Mouse (Mus musculus) lung, embryonic 16.5 days (tissue): ENCODE measurements at regions not wholly inside any gene's neighbourhood (a gene's known extent, or its start where the extent isn't known, plus 50 kb on each side); places are given as distances from the start of the nearest gene placed in this dataset.

ENCODE experiments used
- ATAC-seq: fragments of 200-750 bp; cut with Nextera tagmentation; 2 replicates; pipeline ENCODE4 v1.8.0; 2017; ENCODE audit warnings: low read depth, mild to moderate bottlenecking, moderate library complexity
- H3K27ac ChIP-seq: fragments of 300-500 bp; sonication (generic); 2 replicates; pipeline ENCODE4 v1.5.1; 2014; ENCODE audit warnings: mild to moderate bottlenecking, control low read depth, low read length
- H3K27me3 ChIP-seq: fragments of 300-500 bp; sonication (generic); 2 replicates; pipeline ENCODE4 v1.6.1; 2014; ENCODE audit warnings: low read depth, low read length, mixed read lengths; ENCODE audit not compliant: control insufficient read depth, insufficient read depth
- H3K36me3 ChIP-seq: fragments of 300-500 bp; sonication (generic); 2 replicates; pipeline ENCODE4 v1.6.1; 2014; ENCODE audit warnings: low read length; ENCODE audit not compliant: control insufficient read depth, insufficient read depth
- H3K4me1 ChIP-seq: fragments of 300-500 bp; sonication (generic); replicated peaks from 2 replicates; pipeline ENCODE4 v1.6.1; 2014; ENCODE audit warnings: low read length, mixed read lengths; ENCODE audit not compliant: control insufficient read depth, insufficient read depth
- H3K4me2 ChIP-seq: fragments of 300-500 bp; sonication (generic); 2 replicates; pipeline ENCODE4 v1.6.1; 2014; ENCODE audit warnings: low read depth, low read length, control low read depth
- H3K4me3 ChIP-seq: fragments of 300-500 bp; sonication (generic); 2 replicates; pipeline ENCODE4 v1.5.1; 2014; ENCODE audit warnings: mild to moderate bottlenecking, low read length, control low read depth
- H3K9ac ChIP-seq: fragments of 300-500 bp; sonication (generic); 2 replicates; pipeline ENCODE4 v1.6.1; 2014; ENCODE audit warnings: low read length, control low read depth
- H3K9me3 ChIP-seq: fragments of 300-500 bp; sonication (generic); 2 replicates; pipeline ENCODE4 v1.6.1; 2016; ENCODE audit warnings: low read length; ENCODE audit not compliant: control insufficient read depth
- WGBS: fragments of 180-500 bp; shearing (Covaris S2); extraction: QIAGEN DNeasy Blood & Tissue Kit; methylation state at CpG from one replicate; pipeline ENCODE4 v1.1.7; 2014; 5-methylcytosine and 5-hydroxymethylcytosine counted together

DNA sequence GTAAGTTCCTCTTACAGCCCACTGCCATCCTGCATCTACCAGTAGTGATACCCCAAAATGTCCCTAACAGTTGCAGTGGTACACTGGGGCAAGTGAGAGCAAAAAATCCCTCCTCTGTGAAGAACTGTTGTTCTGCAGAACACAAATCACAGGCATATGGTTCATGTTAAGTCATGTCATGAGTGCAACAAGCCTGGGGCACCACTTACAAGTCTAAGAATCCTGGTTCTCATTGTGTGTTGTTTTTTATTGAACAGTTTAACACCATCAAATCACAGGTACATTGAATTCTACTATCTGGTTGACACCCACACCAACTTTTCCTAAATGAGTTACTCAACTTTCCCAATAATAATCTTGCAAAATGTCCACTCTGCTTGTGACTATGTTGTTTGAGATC, 71.5 kb upstream of the Ptgfr start:
- no peaks in the 10 kb centered on the region for H3K9me3 ChIP-seq
- no peak overlapping the region for H3K4me2 ChIP-seq
- H3K27me3 ChIP-seq = no peaks in the 10 kb centered on the region
- H3K4me1 ChIP-seq = peaks cover 5% of the 10 kb centered on the region; the same call in 1 of the 2 replicates
- no peak overlapping the region for H3K4me3 ChIP-seq
- no peak for ATAC-seq
- H3K9ac ChIP-seq = no peak overlapping the region
- no peak overlapping the region for H3K27ac ChIP-seq
- H3K36me3 ChIP-seq = no peaks in the 10 kb centered on the region

DNA sequence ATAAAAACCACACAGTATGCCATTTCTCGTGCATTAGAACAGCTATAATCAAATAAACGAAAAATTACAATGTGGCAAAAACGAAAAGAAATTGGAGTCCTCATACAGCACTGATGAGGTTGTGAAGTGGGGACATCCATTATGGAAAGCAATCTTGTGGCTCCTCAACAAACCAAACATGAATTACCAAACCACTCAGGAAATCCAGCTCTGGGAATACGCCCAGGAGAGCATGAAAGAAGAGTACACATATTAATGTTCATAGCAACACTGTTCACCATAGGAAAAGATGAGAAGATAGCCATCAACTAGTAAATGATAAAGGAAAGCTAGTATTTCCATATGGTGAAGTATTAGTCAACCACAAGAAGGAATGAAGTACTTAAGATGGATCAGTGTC, 68.3 kb upstream of the Ptgfr start:
- no peak overlapping the region for H3K4me3 ChIP-seq
- WGBS = 82% methylated on average over 4 of the region's 4 CpGs
- peaks cover 5% of the 10 kb centered on the region; the same call in 1 of the 2 replicates for H3K4me1 ChIP-seq
- H3K36me3 ChIP-seq = no peaks in the 10 kb centered on the region
- no peaks in the 10 kb centered on the region for H3K9me3 ChIP-seq
- H3K9ac ChIP-seq = no peak overlapping the region
- ATAC-seq = no peak
- no peak overlapping the region for H3K27ac ChIP-seq
- no peak overlapping the region for H3K4me2 ChIP-seq
- H3K27me3 ChIP-seq = no peaks in the 10 kb centered on the region

DNA sequence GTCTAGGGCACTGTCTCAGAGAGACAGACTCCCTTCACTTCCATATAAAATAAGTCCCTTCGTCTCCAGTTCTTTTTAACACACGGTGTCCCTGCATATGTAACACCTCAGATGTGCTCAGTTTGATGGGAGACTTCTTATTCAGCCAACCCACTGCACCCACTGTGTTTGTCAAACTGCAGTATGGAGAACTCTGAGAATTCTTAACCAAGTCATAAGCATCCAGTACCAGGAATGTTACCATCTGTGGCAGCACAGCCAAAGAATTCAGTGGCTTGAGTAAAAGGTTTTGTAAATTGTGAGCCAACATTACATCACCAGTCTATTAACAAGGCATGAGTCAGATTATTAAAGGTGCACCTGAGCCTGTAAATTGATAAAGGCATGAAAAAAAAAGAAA, 65.7 kb upstream of the Ptgfr start:
- H3K4me3 ChIP-seq = no peak overlapping the region
- no peaks in the 10 kb centered on the region for H3K4me1 ChIP-seq
- no peaks in the 10 kb centered on the region for H3K9me3 ChIP-seq
- H3K27ac ChIP-seq = no peak overlapping the region
- ATAC-seq = no peak
- no peaks in the 10 kb centered on the region for H3K36me3 ChIP-seq
- no peak overlapping the region for H3K4me2 ChIP-seq
- H3K27me3 ChIP-seq = no peaks in the 10 kb centered on the region
- H3K9ac ChIP-seq = no peak overlapping the region
- WGBS = 53% methylated on average over 2 of the region's 2 CpGs

DNA sequence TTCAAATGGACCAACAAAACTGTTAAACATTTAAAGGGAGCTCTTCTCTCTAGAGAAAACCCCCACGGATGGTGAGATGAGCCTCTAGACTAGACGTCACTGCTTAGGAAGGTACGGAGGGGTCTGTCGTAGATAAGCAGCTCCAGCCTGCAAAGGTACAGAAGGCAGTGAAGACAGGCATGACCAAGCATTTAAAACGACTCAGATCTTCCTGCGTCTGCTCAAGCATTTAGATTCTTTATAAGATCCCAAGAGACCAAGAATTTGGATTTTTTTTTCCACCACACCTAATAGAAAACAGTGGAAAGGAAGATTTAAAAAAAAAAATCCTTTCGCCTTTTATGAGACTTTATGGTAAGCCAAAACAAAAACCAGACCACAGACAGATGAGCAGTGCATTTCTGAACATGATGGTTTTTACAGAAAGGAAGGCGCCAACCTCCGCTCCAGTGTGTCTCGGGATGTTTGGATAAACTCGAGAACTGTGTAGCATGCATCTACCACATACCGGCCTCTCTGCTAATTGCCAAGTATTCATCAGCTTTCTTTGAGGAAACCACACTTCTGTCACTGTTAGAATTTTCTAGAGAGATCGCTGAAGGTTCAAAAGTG, 64.9 kb upstream of the Ptgfr start:
- H3K9me3 ChIP-seq = no peaks in the 10 kb centered on the region
- no peaks in the 10 kb centered on the region for H3K36me3 ChIP-seq
- H3K4me2 ChIP-seq = no peak overlapping the region
- no peak overlapping the region for H3K9ac ChIP-seq
- no peak overlapping the region for H3K27ac ChIP-seq
- no peaks in the 10 kb centered on the region for H3K4me1 ChIP-seq
- H3K27me3 ChIP-seq = no peaks in the 10 kb centered on the region
- ATAC-seq = 0 out of 2 replicates have a peak, but pooled peaks have one; percentile 17
- no peak overlapping the region for H3K4me3 ChIP-seq
- WGBS = 72% methylated on average over 13 of the region's 13 CpGs

DNA sequence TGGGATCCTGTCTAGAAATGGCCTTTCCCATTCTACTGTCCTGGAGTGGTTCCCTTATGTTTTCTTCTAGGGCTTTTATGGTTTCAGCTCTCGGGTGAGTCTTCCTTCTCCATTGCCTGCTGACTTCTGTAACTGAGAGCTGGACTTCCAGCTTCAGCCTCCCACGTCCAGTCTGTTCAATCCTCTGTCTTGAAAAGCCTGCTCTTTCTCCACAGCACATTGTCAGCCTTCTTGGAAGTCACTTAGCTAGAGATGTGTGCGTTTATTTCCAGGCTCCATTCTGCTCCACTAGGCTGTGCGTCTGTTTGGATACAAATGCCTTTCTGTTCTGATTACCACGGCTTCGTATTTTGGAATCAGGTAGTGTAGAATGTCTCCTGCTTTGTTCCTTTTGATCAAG, 62.2 kb upstream of the Ptgfr start:
- Histone ChIP-seq H3K9ac (no peak overlapping the region), H3K9me3 (no peaks in the 10 kb centered on the region), H3K36me3 (no peaks in the 10 kb centered on the region), H3K4me1 (peaks cover 4% of the 10 kb centered on the region), H3K27me3 (no peaks in the 10 kb centered on the region), H3K4me3 (no peak overlapping the region), H3K4me2 (no peak overlapping the region), H3K27ac (no peak overlapping the region)
- ATAC-seq = no peak
- 72% methylated on average over 6 of the region's 6 CpGs for WGBS

DNA sequence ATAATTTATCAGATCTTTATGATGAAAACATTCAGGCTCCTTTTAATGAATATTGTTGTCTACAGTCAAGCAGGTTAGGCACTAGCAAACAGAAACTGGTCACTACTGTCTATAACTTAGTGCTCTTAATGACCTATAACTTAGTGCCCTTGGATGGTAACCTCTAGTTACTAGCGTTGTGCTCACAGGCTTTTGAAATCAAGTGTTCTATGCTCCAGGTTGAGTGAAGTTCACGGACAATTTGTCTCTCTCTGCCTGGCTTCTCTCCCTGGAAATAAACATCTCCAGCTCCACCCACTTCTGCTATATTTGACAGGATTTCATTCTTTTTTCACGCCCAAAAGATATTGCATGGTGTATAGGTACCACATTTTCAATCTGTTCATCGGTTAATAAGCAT, 61.7 kb upstream of the Ptgfr start:
- WGBS = 78% methylated on average over 4 of the region's 4 CpGs
- Histone ChIP-seq H3K27me3 (no peaks in the 10 kb centered on the region), H3K4me1 (peaks cover 4% of the 10 kb centered on the region), H3K4me3 (no peak overlapping the region), H3K27ac (no peak overlapping the region), H3K4me2 (no peak overlapping the region), H3K36me3 (no peaks in the 10 kb centered on the region), H3K9ac (no peak overlapping the region), H3K9me3 (no peaks in the 10 kb centered on the region)
- no peak for ATAC-seq

DNA sequence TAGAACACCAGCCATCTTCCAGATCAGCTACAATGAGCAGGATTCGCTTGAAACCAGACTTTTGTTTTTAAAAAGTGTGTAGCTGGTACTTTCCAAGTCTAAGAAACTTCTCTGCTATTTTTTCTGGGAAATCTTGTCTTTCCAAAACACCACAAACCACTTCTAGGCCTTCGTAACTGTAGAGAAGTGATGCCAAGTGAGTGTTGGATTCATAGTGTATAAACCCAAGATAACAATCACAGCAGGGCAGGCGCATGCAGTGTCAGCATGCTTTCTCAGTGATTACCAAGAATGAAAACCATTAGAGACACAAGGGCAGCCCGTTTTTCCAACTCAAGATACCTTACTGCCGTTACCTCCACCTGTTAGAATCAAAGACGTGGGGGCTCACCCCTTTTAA, 58.9 kb upstream of the Ptgfr start:
- no peak overlapping the region for H3K4me2 ChIP-seq
- H3K9ac ChIP-seq = no peak overlapping the region
- WGBS = 85% methylated on average over 6 of the region's 6 CpGs
- H3K27me3 ChIP-seq = no peaks in the 10 kb centered on the region
- H3K4me3 ChIP-seq = no peak overlapping the region
- no peaks in the 10 kb centered on the region for H3K36me3 ChIP-seq
- H3K4me1 ChIP-seq = peaks cover 18% of the 10 kb centered on the region
- no peak overlapping the region for H3K27ac ChIP-seq
- no peak for ATAC-seq
- no peaks in the 10 kb centered on the region for H3K9me3 ChIP-seq

DNA sequence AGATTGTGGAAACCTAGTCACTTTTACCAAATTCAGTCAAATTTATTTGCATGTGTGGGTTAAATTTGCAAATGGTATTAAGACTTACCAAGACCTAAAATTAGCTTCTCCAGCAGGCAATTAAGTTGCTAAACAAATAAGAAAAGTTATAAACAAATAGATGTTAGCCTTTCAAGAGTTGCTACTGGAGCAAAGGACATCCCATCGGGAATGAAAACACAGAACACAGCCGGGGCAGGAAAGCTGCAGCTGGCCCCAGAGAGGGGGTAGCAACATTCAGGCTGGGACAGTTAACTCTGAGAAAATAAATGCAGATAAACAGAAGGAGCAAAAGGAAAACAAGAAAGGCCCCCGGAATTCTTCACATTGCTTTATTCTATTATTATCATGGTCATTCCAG, 57.3 kb upstream of the Ptgfr start:
- H3K4me3 ChIP-seq = no peak overlapping the region
- 25% methylated on average over 3 of the region's 3 CpGs for WGBS
- H3K4me1 ChIP-seq = peaks cover 18% of the 10 kb centered on the region
- H3K9me3 ChIP-seq = no peaks in the 10 kb centered on the region
- H3K27ac ChIP-seq = peak overlapping the region; percentile 50; the same call in 1 of the 2 replicates
- no peaks in the 10 kb centered on the region for H3K27me3 ChIP-seq
- no peak overlapping the region for H3K4me2 ChIP-seq
- no peak for ATAC-seq
- H3K36me3 ChIP-seq = no peaks in the 10 kb centered on the region
- H3K9ac ChIP-seq = no peak overlapping the region

DNA sequence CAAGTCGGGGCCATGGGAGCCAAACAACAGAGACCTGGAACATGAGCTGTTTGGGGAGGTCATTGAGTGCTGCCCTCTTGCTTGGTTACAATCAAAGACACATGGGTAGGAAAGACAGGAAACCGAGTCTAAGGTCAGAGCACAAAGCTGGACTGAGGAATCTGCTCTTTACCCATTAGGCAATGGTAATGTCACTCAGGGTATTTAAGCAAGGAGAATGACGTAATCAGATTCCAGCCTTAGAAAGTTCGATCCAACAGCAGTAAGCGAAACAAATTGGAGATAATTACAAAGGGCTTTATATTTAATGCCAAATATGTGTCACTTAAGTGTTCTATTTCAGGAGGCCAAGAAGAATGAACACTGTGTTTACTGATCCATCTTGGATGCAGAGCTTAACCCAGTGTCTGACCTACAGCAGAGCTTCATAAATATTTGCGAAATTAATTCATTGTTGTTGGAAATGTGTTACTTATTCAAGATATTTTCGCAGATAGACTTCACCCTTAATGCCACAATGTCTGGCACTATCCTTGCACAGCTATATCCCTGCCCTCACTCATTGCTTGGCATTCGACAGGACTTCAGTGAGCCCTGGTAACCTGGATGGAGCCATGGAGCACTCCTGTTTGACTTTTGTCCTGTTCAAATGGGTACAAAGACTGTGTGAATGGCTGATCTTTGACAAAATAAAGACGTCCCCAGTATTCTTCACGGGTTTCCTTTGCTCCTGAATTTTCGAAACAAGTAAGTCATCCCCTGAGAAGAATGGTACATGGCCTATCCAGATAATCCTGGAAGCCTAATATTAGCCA, 56.2 kb upstream of the Ptgfr start:
- Histone ChIP-seq H3K27me3 (no peaks in the 10 kb centered on the region), H3K36me3 (no peaks in the 10 kb centered on the region), H3K9ac (no peak overlapping the region), H3K4me1 (peaks cover 18% of the 10 kb centered on the region), H3K9me3 (no peaks in the 10 kb centered on the region), H3K4me3 (no peak overlapping the region), H3K4me2 (no peak overlapping the region), H3K27ac (peak overlapping the region; percentile 76)
- 58% methylated on average over 11 of the region's 11 CpGs for WGBS
- peak; percentile 64 for ATAC-seq
